Comparison of ENCODE assay signal across 15 mouse cellular contexts in genomic region chr10:58221571-58221970, GRCm38 (mm10). TPM values are rescaled to one million over a fixed set of nuclear protein-coding genes. Genes with fewer than 3 reads are reported as not detected.
"Had no signal": no experiment of that assay in that cellular context is flagged by ENCODE, and none has a peak within 500 bp of the region (broad histone marks: within the 10 kb centered on the region; RNA-seq: fewer than 3 reads in every experiment).

No protein-coding gene starts in this region.

RNA-seq across cellular contexts. Expression of gene AW822073, which starts 3.2 kb away (rescaled TPM):
- polyA plus RNA-seq: kidney, embryonic 16.5 days; large intestine, adult 2 months; limb, embryonic 10.5 days; limb, embryonic 13.5 days; liver, embryonic 12.5 days; liver, embryonic 15.5 days; lung, embryonic 15.5 days; midbrain, embryonic 11.5 days; midbrain, embryonic 14.5 days; midbrain, postnatal 0 days; neural tube, embryonic 11.5 days; neural tube, embryonic 14.5 days; small intestine, adult 2 months; stomach, embryonic 16.5 days; urinary bladder, adult 2 months had no signal

RNA-seq across cellular contexts. Expression of gene Duxf3, which starts 10.9 kb away (rescaled TPM):
- polyA plus RNA-seq: kidney, embryonic 16.5 days; large intestine, adult 2 months; limb, embryonic 10.5 days; limb, embryonic 13.5 days; liver, embryonic 12.5 days; liver, embryonic 15.5 days; lung, embryonic 15.5 days; midbrain, embryonic 11.5 days; midbrain, embryonic 14.5 days; midbrain, postnatal 0 days; neural tube, embryonic 11.5 days; neural tube, embryonic 14.5 days; small intestine, adult 2 months; stomach, embryonic 16.5 days; urinary bladder, adult 2 months had no signal

RNA-seq across cellular contexts. Expression of gene Gm4981, which starts 14.9 kb away (rescaled TPM):
- polyA plus RNA-seq: kidney, embryonic 16.5 days; large intestine, adult 2 months; limb, embryonic 10.5 days; limb, embryonic 13.5 days; liver, embryonic 12.5 days; liver, embryonic 15.5 days; lung, embryonic 15.5 days; midbrain, embryonic 11.5 days; midbrain, embryonic 14.5 days; midbrain, postnatal 0 days; neural tube, embryonic 11.5 days; neural tube, embryonic 14.5 days; small intestine, adult 2 months; stomach, embryonic 16.5 days; urinary bladder, adult 2 months had no signal
